Mouse (Mus musculus) embryonic fibroblast, embryonic 13.5 days (primary cell): ENCODE measurements around the gene Mid1. TPM values are rescaled to one million over a fixed set of nuclear protein-coding genes. Genes with fewer than 3 reads are reported as not detected.
"Not testable (repeated sequence)": the region's sequence is repeated elsewhere in the genome, so short reads cannot be mapped to it uniquely, and the experiment has no call there.

Source experiments
- H3K27ac ChIP-seq: 2 replicates; pipeline ENCODE4 v1.5.1; 2012; ENCODE audit warnings: low read length, control low read depth, inconsistent platforms; ENCODE audit not compliant: insufficient read depth
- H3K4me1 ChIP-seq: 2 replicates; pipeline ENCODE4 v1.6.1; 2011; ENCODE audit warnings: low read length; ENCODE audit not compliant: control insufficient read depth, insufficient read depth
- H3K4me3 ChIP-seq: 2 replicates; pipeline ENCODE4 v1.5.1; 2011; ENCODE audit warnings: mild to moderate bottlenecking, control low read depth, low read length; ENCODE audit not compliant: insufficient read depth
- CTCF ChIP-seq: IDR thresholded peaks from 2 replicates; pipeline ENCODE4 v1.5.1; 2011; ENCODE audit warnings: mild to moderate bottlenecking, control low read depth, low read length, moderate library complexity, borderline replicate concordance; ENCODE audit not compliant: insufficient read depth
- POLR2A ChIP-seq: IDR thresholded peaks from 2 replicates; pipeline ENCODE4 v1.6.1; 2011; ENCODE audit warnings: low read depth, mild to moderate bottlenecking, control low read depth, low read length, moderate library complexity
- polyA plus RNA-seq: library from polyadenylated mRNA; stranded (reverse); fragments of >200 nt; gene quantifications from 2 replicates; pipeline ENCODE4 v1.2.4, GENCODE M21; 2011; ENCODE audit warnings: low read depth; ENCODE audit not compliant: missing spikeins, insufficient read length

Gene Mid1
- polyA plus RNA-seq, 1 experiment = 36.1 TPM

- Histone ChIP-seq H3K27ac (no peak overlapping the region), H3K4me3 (no peak overlapping the region), H3K4me1 (peaks cover 2% of the 10 kb centered on the region; the same call in 1 of the 2 replicates)
- TF ChIP-seq POLR2A (no peak), CTCF (no peak)
These were observed 255.5 kb downstream of the Mid1 start for GRCm38 (mm10) chrX:169940531-169940930.

GRCm38 (mm10) chrX:169950596-169950995 is 265.6 kb downstream of the Mid1 start:
- no peaks in the 10 kb centered on the region for H3K4me1 ChIP-seq

GRCm38 (mm10) chrX:169969337-169969736 is 284.3 kb downstream of the Mid1 start:
- H3K4me1 ChIP-seq = peaks cover under 1% of the 10 kb centered on the region; the same call in 1 of the 2 replicates

More at GRCm38 (mm10) chrX:169950596-169950995, 265.6 kb downstream of the Mid1 start:
- peak overlapping the region; percentile 71 for H3K27ac ChIP-seq
- H3K4me3 ChIP-seq = no peak overlapping the region
- TF ChIP-seq POLR2A (no peak), CTCF (no peak)

GRCm38 (mm10) chrX:169969765-169970164 is 284.8 kb downstream of the Mid1 start:
- H3K4me1 ChIP-seq, H3K4me3 ChIP-seq, H3K27ac ChIP-seq: not testable (repeated sequence)

More at GRCm38 (mm10) chrX:169969337-169969736, 284.3 kb downstream of the Mid1 start:
- H3K4me3 ChIP-seq = no peak overlapping the region
- no peak overlapping the region for H3K27ac ChIP-seq
- TF ChIP-seq POLR2A = no peak
- no peak for TF ChIP-seq CTCF

GRCm38 (mm10) chrX:169970546-169970945 is 285.5 kb downstream of the Mid1 start:
- H3K27ac ChIP-seq, H3K4me3 ChIP-seq, H3K4me1 ChIP-seq: not testable (repeated sequence)

GRCm38 (mm10) chrX:169971562-169971961 is 286.6 kb downstream of the Mid1 start:
- H3K27ac ChIP-seq, H3K4me3 ChIP-seq, H3K4me1 ChIP-seq: not testable (repeated sequence)

GRCm38 (mm10) chrX:169972131-169972530 is 287.1 kb downstream of the Mid1 start:
- not testable (repeated sequence) for H3K4me1 ChIP-seq, H3K27ac ChIP-seq, H3K4me3 ChIP-seq

- H3K27ac ChIP-seq, H3K4me1 ChIP-seq, H3K4me3 ChIP-seq: not testable (repeated sequence)
These were observed 287.9 kb downstream of the Mid1 start for GRCm38 (mm10) chrX:169972791-169973494.

- not testable (repeated sequence) for H3K4me3 ChIP-seq, H3K4me1 ChIP-seq
- peak overlapping the region; percentile 32; the same call in 1 of the 2 replicates for H3K27ac ChIP-seq
These were observed 288.8 kb downstream of the Mid1 start for GRCm38 (mm10) chrX:169973806-169974205.

GRCm38 (mm10) chrX:169974456-169974855 is 289.5 kb downstream of the Mid1 start:
- H3K4me3 ChIP-seq, H3K4me1 ChIP-seq: not testable (repeated sequence)
- H3K27ac ChIP-seq = peak overlapping the region; percentile 13; the same call in 1 of the 2 replicates

GRCm38 (mm10) chrX:169974974-169975373 is 290.0 kb downstream of the Mid1 start:
- H3K4me3 ChIP-seq, H3K4me1 ChIP-seq: not testable (repeated sequence)
- peak overlapping the region; percentile 57; the same call in 1 of the 2 replicates for H3K27ac ChIP-seq

- not testable (repeated sequence) for H3K4me1 ChIP-seq, H3K4me3 ChIP-seq
- peak overlapping the region; percentile 57 for H3K27ac ChIP-seq
These were observed 290.7 kb downstream of the Mid1 start for GRCm38 (mm10) chrX:169975681-169976131.

GRCm38 (mm10) chrX:169976340-169976739 is 291.3 kb downstream of the Mid1 start:
- not testable (repeated sequence) for H3K4me3 ChIP-seq, H3K4me1 ChIP-seq, H3K27ac ChIP-seq

- not testable (repeated sequence) for H3K27ac ChIP-seq
These were observed 292.9 kb downstream of the Mid1 start for GRCm38 (mm10) chrX:169977856-169978435.

More at GRCm38 (mm10) chrX:169977856-169978435, 292.9 kb downstream of the Mid1 start:
- not testable (repeated sequence) for H3K4me1 ChIP-seq, H3K4me3 ChIP-seq
